Mouse (Mus musculus): ENCODE measurements around the gene Mtmr4. TPM values are rescaled to one million over a fixed set of nuclear protein-coding genes. Genes with fewer than 3 reads are reported as not detected.

Mtmr4 gene
- polyA plus RNA-seq, 1 experiment from 2014 or later: 13.1 TPM

- no peak for ATAC-seq (replicated peaks; ENCODE audit: insufficient number of reproducible peaks, insufficient read depth, low FRiP score, low read depth)
- no peak overlapping the region for H3K4me3 ChIP-seq
- H3K27ac ChIP-seq: no peak overlapping the region
- no peak overlapping the region for H3K9ac ChIP-seq
- H3K4me2 ChIP-seq: no peak overlapping the region
- H3K36me3 ChIP-seq: peaks cover 23% of the 10 kb centered on the region; the same call in 1 of the 2 replicates
- WGBS: 72% methylated on average over 4 of the region's 4 CpGs
- H3K9me3 ChIP-seq (replicated peaks): no peaks in the 10 kb centered on the region
- H3K27me3 ChIP-seq: no peaks in the 10 kb centered on the region
- H3K4me1 ChIP-seq (replicated peaks): no peaks in the 10 kb centered on the region
Observed at GRCm38 (mm10) chr11:87623160-87623559, 31.2 kb downstream of the Mtmr4 start.

GRCm38 (mm10) chr11:87629859-87630258 is 37.9 kb downstream of the Mtmr4 start:
- ATAC-seq (replicated peaks; ENCODE audit: insufficient number of reproducible peaks, insufficient read depth, low FRiP score, low read depth): no peak
- H3K4me2 ChIP-seq: no peak overlapping the region
- 20% methylated on average over 10 of the region's 10 CpGs for WGBS

DNA sequence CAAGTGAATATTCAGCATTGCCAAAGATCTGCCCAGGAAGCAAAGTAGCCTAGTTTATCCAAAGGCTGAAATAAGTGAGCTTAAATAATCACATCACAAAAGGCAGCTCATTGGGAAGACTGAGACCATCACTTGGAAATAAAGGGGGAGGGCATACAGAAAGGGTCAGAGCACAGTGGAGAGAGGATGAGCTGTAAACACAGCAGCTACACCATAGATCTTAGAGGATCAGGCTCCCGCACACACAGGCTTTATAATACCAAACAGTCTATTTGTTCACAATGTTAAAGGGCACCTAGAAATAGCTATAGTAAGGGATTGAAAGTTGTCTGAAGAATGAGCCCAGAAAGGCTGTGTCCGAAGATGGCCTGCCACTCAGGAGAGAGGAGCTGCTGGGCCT is 46.8 kb downstream of the Mtmr4 start:
- Histone ChIP-seq H3K36me3 (no peaks in the 10 kb centered on the region), H3K4me3 (peak overlapping the region; percentile 54), H3K9ac (peak overlapping the region; percentile 74), H3K9me3 (replicated peaks) (no peaks in the 10 kb centered on the region), H3K27me3 (no peaks in the 10 kb centered on the region), H3K4me1 (replicated peaks) (peaks cover 6% of the 10 kb centered on the region), H3K4me2 (peak overlapping the region; percentile 80), H3K27ac (peak overlapping the region; percentile 53)
- ATAC-seq (replicated peaks; ENCODE audit: insufficient number of reproducible peaks, insufficient read depth, low FRiP score, low read depth): no peak
- 29% methylated on average over 2 of the region's 2 CpGs for WGBS

More at GRCm38 (mm10) chr11:87629859-87630258, 37.9 kb downstream of the Mtmr4 start:
- Histone ChIP-seq H3K4me3 (no peak overlapping the region), H3K9ac (no peak overlapping the region), H3K36me3 (no peaks in the 10 kb centered on the region), H3K4me1 (replicated peaks) (0 out of 2 replicates have a peak, but pooled peaks cover 3% of the 10 kb centered on the region), H3K9me3 (replicated peaks) (no peaks in the 10 kb centered on the region), H3K27me3 (no peaks in the 10 kb centered on the region), H3K27ac (no peak overlapping the region)

DNA sequence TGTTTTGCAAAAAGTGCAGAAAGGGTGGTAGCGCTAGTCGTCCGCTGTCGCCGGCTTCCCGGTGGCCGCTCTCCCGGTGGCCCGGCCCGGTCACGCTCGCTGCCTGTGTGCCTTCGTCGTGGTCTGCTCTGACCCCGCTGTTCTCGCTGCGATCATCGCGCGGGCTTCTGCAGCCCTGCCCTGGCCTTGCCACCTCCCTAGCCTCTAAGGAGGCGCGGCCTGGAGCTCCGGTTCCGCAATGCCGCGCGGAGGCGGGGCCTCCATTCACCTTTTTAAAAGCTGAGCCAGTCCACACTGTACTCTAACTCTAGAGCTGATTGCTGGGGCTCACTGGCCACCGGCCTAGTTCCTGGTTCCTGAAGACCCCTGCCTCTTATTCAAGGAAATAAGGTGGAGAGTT is 47.2 kb downstream of the Mtmr4 start:
- Histone ChIP-seq H3K36me3 (no peaks in the 10 kb centered on the region), H3K27me3 (no peaks in the 10 kb centered on the region), H3K4me1 (replicated peaks) (peaks cover 6% of the 10 kb centered on the region), H3K4me3 (peak overlapping the region; percentile 54), H3K27ac (peak overlapping the region; percentile 53), H3K9ac (peak overlapping the region; percentile 74), H3K4me2 (peak overlapping the region; percentile 80), H3K9me3 (replicated peaks) (no peaks in the 10 kb centered on the region)
- under 1% methylated on average over 29 of the region's 29 CpGs for WGBS
- peak; percentile 84 for ATAC-seq (replicated peaks; ENCODE audit: insufficient number of reproducible peaks, insufficient read depth, low FRiP score, low read depth)

DNA sequence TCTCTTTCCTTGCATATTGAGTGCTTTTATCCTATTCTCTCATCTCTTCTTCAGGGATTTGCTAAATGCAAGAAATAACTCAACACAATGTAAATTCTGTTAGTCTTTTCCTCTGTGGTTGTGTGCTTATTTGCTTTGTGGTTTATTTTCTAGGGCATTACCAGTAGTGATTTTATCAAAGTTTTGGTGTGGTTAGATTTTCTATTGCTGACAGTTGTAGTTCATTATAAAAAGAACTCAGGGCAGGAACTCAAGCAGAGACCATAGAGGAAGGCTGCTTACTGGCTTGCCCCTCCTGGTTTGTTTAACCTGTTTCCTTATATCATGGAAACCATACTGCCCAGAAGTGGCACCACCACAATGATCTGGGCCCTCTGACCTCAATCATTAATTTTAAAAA is 50.9 kb downstream of the Mtmr4 start:
- no peaks in the 10 kb centered on the region for H3K27me3 ChIP-seq
- no peak for ATAC-seq (replicated peaks; ENCODE audit: insufficient number of reproducible peaks, insufficient read depth, low FRiP score, low read depth)
- H3K27ac ChIP-seq: no peak overlapping the region
- H3K4me3 ChIP-seq: no peak overlapping the region
- H3K4me1 ChIP-seq (replicated peaks): peaks cover 6% of the 10 kb centered on the region
- H3K9ac ChIP-seq: no peak overlapping the region
- no peak overlapping the region for H3K4me2 ChIP-seq
- H3K9me3 ChIP-seq (replicated peaks): no peaks in the 10 kb centered on the region
- no peaks in the 10 kb centered on the region for H3K36me3 ChIP-seq

DNA sequence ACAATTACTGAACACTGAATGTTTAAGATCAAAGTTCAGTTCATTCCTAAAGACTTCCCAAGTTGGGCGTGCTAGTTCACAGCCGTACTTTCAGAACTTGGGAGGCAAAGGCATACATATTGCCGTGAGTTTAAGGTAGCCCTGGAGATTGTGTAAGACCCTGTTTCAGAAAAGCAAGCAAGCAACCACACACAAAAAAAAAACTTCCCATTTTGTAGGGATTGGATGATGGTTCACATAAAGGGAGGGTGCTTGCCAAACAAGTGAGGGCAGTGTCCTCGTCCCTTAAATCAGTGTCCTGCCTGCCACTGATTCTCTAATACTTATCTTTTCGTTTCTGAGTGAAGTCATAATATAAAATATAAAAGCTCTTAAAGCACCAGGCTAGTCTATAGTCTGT is 62.7 kb downstream of the Mtmr4 start:
- H3K9me3 ChIP-seq (replicated peaks): no peaks in the 10 kb centered on the region

DNA sequence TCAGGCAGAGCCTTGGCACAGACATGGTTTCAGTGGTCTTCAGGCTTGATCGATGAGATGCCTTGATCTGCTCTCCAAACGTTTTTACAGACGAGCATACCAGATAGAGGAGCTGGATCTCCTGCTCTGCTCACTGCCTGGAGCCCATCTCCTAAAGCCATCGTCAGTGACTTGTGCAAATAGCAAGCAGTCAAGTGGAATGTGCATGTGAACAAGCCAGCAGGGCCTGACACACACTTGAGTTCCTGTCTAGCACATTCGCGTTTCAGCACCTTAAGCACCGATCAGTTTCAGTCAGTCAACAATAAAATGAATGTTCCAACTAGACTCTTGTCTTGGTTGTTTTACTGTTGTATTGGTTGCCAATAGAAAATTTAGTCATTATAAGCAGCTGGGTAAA is 67.3 kb downstream of the Mtmr4 start:
- Histone ChIP-seq H3K9me3 (replicated peaks) (no peaks in the 10 kb centered on the region), H3K27me3 (peaks cover 5% of the 10 kb centered on the region; the same call in 1 of the 2 replicates), H3K4me1 (replicated peaks) (0 out of 2 replicates have a peak, but pooled peaks cover 6% of the 10 kb centered on the region), H3K27ac (no peak overlapping the region), H3K36me3 (no peaks in the 10 kb centered on the region), H3K4me2 (no peak overlapping the region), H3K9ac (no peak overlapping the region), H3K4me3 (no peak overlapping the region)
- ATAC-seq (replicated peaks; ENCODE audit: insufficient number of reproducible peaks, insufficient read depth, low FRiP score, low read depth): no peak
- WGBS: 44% methylated on average over 7 of the region's 7 CpGs

More for the DNA sequence above, 62.7 kb downstream of the Mtmr4 start:
- Histone ChIP-seq H3K4me2 (no peak overlapping the region), H3K27ac (no peak overlapping the region), H3K4me3 (no peak overlapping the region), H3K9ac (no peak overlapping the region), H3K36me3 (no peaks in the 10 kb centered on the region), H3K4me1 (replicated peaks) (no peaks in the 10 kb centered on the region), H3K27me3 (no peaks in the 10 kb centered on the region)
- ATAC-seq (replicated peaks; ENCODE audit: insufficient number of reproducible peaks, insufficient read depth, low FRiP score, low read depth): no peak
- 72% methylated on average over 5 of the region's 5 CpGs for WGBS

- H3K9ac ChIP-seq: peak within 1 kb of the TSS; percentile 42
- no peaks in the 10 kb centered on the region for H3K36me3 ChIP-seq
- peak within 1 kb of the TSS; percentile 78 for H3K4me2 ChIP-seq
- peaks cover 10% of the 10 kb centered on the region for H3K27me3 ChIP-seq
- H3K4me3 ChIP-seq: peak within 1 kb of the TSS; percentile 53
- no peaks in the 10 kb centered on the region for H3K9me3 ChIP-seq (replicated peaks)
- H3K27ac ChIP-seq: no peak within 1 kb of the TSS
- ATAC-seq (replicated peaks; ENCODE audit: insufficient number of reproducible peaks, insufficient read depth, low FRiP score, low read depth): peak; percentile 35; the same call in 1 of the 2 replicates
- WGBS: under 1% methylated on average over 8 of the region's 8 CpGs
- 0 out of 2 replicates have a peak, but pooled peaks cover 6% of the 10 kb centered on the region for H3K4me1 ChIP-seq (replicated peaks)
Observed at GRCm38 (mm10) chr11:87662407-87662806, 70.4 kb downstream of the Mtmr4 start, which contains the start of gene Rnf43. Gene Rnf43 (plus strand): TSS chr11:87662722.

- Histone ChIP-seq H3K4me2 (peak overlapping the region; percentile 78), H3K27ac (no peak overlapping the region), H3K27me3 (peaks cover 10% of the 10 kb centered on the region), H3K9me3 (replicated peaks) (no peaks in the 10 kb centered on the region), H3K4me1 (replicated peaks) (0 out of 2 replicates have a peak, but pooled peaks cover 6% of the 10 kb centered on the region), H3K4me3 (peak overlapping the region; percentile 53), H3K36me3 (no peaks in the 10 kb centered on the region), H3K9ac (peak overlapping the region; percentile 42)
- 13% methylated on average over 14 of the region's 14 CpGs for WGBS
- no peak for ATAC-seq (replicated peaks; ENCODE audit: insufficient number of reproducible peaks, insufficient read depth, low FRiP score, low read depth)
Observed at GRCm38 (mm10) chr11:87662822-87663221, 70.9 kb downstream of the Mtmr4 start.

DNA sequence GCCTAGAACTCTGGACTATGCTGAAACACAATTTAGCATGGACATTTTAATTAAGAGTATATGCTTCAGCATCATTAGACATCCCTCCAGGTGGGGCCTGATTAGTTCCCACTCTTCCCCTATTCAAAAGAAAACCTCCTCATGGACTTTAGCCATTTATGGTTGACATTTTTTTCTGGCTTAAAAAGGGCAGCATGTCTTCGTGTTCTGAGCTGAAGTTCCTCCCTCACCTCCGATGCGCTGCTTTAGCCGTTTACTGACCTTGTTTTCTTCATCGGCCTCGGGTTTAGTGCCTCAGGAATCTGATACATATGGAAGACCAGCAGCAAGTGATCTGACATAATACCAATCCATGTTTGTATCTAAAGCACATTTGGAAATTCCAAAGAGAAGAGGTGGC is 72.0 kb downstream of the Mtmr4 start:
- Histone ChIP-seq H3K9me3 (replicated peaks) (no peaks in the 10 kb centered on the region), H3K4me2 (peak overlapping the region; percentile 14; the same call in 1 of the 2 replicates), H3K36me3 (no peaks in the 10 kb centered on the region), H3K27ac (no peak overlapping the region), H3K9ac (no peak overlapping the region), H3K27me3 (peaks cover 10% of the 10 kb centered on the region), H3K4me1 (replicated peaks) (0 out of 2 replicates have a peak, but pooled peaks cover 6% of the 10 kb centered on the region), H3K4me3 (peak overlapping the region; percentile 33; the same call in 1 of the 2 replicates)
- WGBS: 77% methylated on average over 6 of the region's 6 CpGs
- no peak for ATAC-seq (replicated peaks; ENCODE audit: insufficient number of reproducible peaks, insufficient read depth, low FRiP score, low read depth)

GRCm38 (mm10) chr11:87664521-87664920 is 72.6 kb downstream of the Mtmr4 start:
- Histone ChIP-seq H3K4me3 (peak overlapping the region; percentile 33), H3K27ac (no peak overlapping the region), H3K4me1 (replicated peaks) (0 out of 2 replicates have a peak, but pooled peaks cover 6% of the 10 kb centered on the region), H3K27me3 (peaks cover 10% of the 10 kb centered on the region), H3K9me3 (replicated peaks) (no peaks in the 10 kb centered on the region), H3K36me3 (no peaks in the 10 kb centered on the region), H3K4me2 (peak overlapping the region; percentile 14), H3K9ac (no peak overlapping the region)
- no peak for ATAC-seq (replicated peaks; ENCODE audit: insufficient number of reproducible peaks, insufficient read depth, low FRiP score, low read depth)
- WGBS: 76% methylated on average over 12 of the region's 12 CpGs

DNA sequence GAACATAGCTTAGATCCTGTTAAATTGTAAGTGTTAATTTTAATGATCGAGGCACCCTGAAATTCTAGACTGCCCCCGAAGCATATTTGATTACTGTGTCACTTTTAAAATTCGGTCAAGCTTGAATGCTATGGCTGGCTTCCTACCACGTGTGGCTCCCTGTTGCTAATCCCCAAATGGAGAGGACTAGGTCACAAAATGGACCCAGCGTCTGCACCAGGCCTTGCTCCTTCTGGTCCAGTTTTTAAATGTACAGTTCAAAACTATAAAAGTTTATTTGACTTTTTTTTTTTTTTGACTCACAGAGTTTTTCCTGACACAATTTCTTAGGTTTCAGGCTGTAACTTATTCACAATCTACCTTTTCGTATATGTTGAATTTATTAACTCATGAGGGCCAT is 73.3 kb downstream of the Mtmr4 start:
- Histone ChIP-seq H3K9me3 (replicated peaks) (no peaks in the 10 kb centered on the region), H3K27me3 (peaks cover 10% of the 10 kb centered on the region), H3K27ac (no peak overlapping the region), H3K4me2 (no peak overlapping the region), H3K36me3 (no peaks in the 10 kb centered on the region), H3K4me1 (replicated peaks) (0 out of 2 replicates have a peak, but pooled peaks cover 6% of the 10 kb centered on the region), H3K4me3 (no peak overlapping the region), H3K9ac (no peak overlapping the region)
- no peak for ATAC-seq (replicated peaks; ENCODE audit: insufficient number of reproducible peaks, insufficient read depth, low FRiP score, low read depth)
- 75% methylated on average over 6 of the region's 6 CpGs for WGBS

Data from heart, embryonic 15.5 days (tissue).